Mouse (Mus musculus) intestine, postnatal 0 days (tissue): ENCODE measurements around the gene Prss40. TPM values are rescaled to one million over a fixed set of nuclear protein-coding genes. Genes with fewer than 3 reads are reported as not detected.

Experiments used
- ATAC-seq: fragments of 200-750 bp; cut with Nextera tagmentation; 2 replicates; pipeline ENCODE4 v1.8.0; 2017; ENCODE audit warnings: mild to moderate bottlenecking, moderate TSS enrichment, moderate library complexity
- H3K27ac ChIP-seq: fragments of 300-500 bp; sonication (generic); 2 replicates; pipeline ENCODE4 v1.5.1; 2014; ENCODE audit warnings: mild to moderate bottlenecking, low read depth, low read length, moderate library complexity
- H3K27me3 ChIP-seq: fragments of 300-500 bp; sonication (generic); replicated peaks from 2 replicates; pipeline ENCODE4 v1.6.1; 2014; ENCODE audit warnings: low read length, mixed read lengths; ENCODE audit not compliant: control insufficient read depth, insufficient read depth
- H3K36me3 ChIP-seq: fragments of 300-500 bp; sonication (generic); 2 replicates; pipeline ENCODE4 v1.6.1; 2014; ENCODE audit warnings: mild to moderate bottlenecking, moderate library complexity; ENCODE audit not compliant: control insufficient read depth, insufficient read depth
- H3K4me1 ChIP-seq: fragments of 300-500 bp; sonication (generic); replicated peaks from 2 replicates; pipeline ENCODE4 v1.6.1; 2014; ENCODE audit warnings: antibody characterized with exemption, low read length, mixed read lengths; ENCODE audit not compliant: control insufficient read depth, insufficient read depth
- H3K4me2 ChIP-seq: fragments of 300-500 bp; sonication (generic); replicated peaks from 2 replicates; pipeline ENCODE4 v1.6.1; 2014; ENCODE audit warnings: low read depth, mild to moderate bottlenecking, moderate library complexity
- H3K4me3 ChIP-seq: fragments of 300-500 bp; sonication (generic); 2 replicates; pipeline ENCODE4 v1.5.1; 2014; ENCODE audit warnings: low read depth, low read length
- H3K9ac ChIP-seq: fragments of 300-500 bp; sonication (generic); 2 replicates; pipeline ENCODE4 v1.6.1; 2014; ENCODE audit warnings: mild to moderate bottlenecking, low read depth, low read length
- H3K9me3 ChIP-seq: fragments of 300-500 bp; sonication (generic); 2 replicates; pipeline ENCODE4 v1.6.1; 2016; ENCODE audit warnings: mixed run types; ENCODE audit not compliant: control insufficient read depth
- CTCF ChIP-seq: sonication (generic); IDR thresholded peaks from 2 replicates; pipeline ENCODE4 v1.5.1; 2016; ENCODE audit warnings: low read depth, mild to moderate bottlenecking, control low read depth, antibody characterized with exemption, moderate library complexity
- WGBS: fragments of 180-500 bp; shearing (Covaris S2); extraction: QIAGEN DNeasy Blood & Tissue Kit; methylation state at CpG from one replicate; pipeline ENCODE4 v1.1.7; 2014; 5-methylcytosine and 5-hydroxymethylcytosine counted together
- polyA plus RNA-seq: library from polyadenylated mRNA; unstranded; fragments of >200 nt; fragmentation: Nextera tagmentation; extraction: Ambion mirVana; gene quantifications from 2 replicates; pipeline ENCODE4 v1.2.1, GENCODE M21; 2015

Prss40 gene
- polyA plus RNA-seq, 1 experiment from 2014 or later = not detected

GRCm38 (mm10) chr1:34510575-34510981 is 50.2 kb downstream of the Prss40 start:
- Histone ChIP-seq H3K4me3 (no peak overlapping the region), H3K9me3 (no peaks in the 10 kb centered on the region), H3K27me3 (no peaks in the 10 kb centered on the region), H3K9ac (no peak overlapping the region), H3K4me2 (peak overlapping the region; percentile 13; the same call in 1 of the 2 replicates), H3K27ac (no peak overlapping the region), H3K36me3 (no peaks in the 10 kb centered on the region), H3K4me1 (no peaks in the 10 kb centered on the region)
- no peak for TF ChIP-seq CTCF
- no peak for ATAC-seq
- 13% methylated on average over 7 of the region's 7 CpGs for WGBS

DNA sequence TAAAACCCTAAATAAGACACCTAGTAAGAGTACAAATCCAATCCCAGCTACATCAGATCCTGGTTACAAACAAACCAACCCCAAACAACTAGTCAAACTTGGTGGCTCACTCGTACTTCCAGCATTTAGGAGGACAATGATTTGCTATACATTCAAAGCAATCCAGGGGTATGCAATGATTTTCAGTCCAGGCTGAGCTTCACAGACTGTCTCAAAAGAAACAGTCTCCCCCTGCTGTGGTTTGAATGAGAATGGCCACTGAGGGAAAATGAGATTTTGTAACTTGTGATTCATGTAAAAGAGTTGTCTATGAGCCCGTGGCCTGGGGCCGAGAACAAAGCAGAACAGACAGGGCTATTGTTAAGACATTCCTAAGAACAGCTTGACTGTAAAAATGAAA is 52.8 kb downstream of the Prss40 start:
- H3K27me3 ChIP-seq = no peaks in the 10 kb centered on the region

GRCm38 (mm10) chr1:34505970-34506551 is 54.7 kb downstream of the Prss40 start:
- Histone ChIP-seq H3K27me3 (no peaks in the 10 kb centered on the region), H3K4me1 (no peaks in the 10 kb centered on the region), H3K36me3 (no peaks in the 10 kb centered on the region), H3K4me3 (no peak overlapping the region), H3K4me2 (no peak overlapping the region), H3K27ac (no peak overlapping the region), H3K9me3 (no peaks in the 10 kb centered on the region), H3K9ac (no peak overlapping the region)
- no peak for TF ChIP-seq CTCF
- ATAC-seq = no peak
- WGBS = 70% methylated on average over 4 of the region's 4 CpGs

More for the DNA sequence above, 52.8 kb downstream of the Prss40 start:
- ATAC-seq = no peak
- 79% methylated on average over 3 of the region's 3 CpGs for WGBS
- no peak overlapping the region for H3K4me2 ChIP-seq
- H3K9me3 ChIP-seq = no peaks in the 10 kb centered on the region
- no peak overlapping the region for H3K4me3 ChIP-seq
- TF ChIP-seq CTCF = no peak
- H3K9ac ChIP-seq = no peak overlapping the region
- no peaks in the 10 kb centered on the region for H3K4me1 ChIP-seq
- no peak overlapping the region for H3K27ac ChIP-seq
- no peaks in the 10 kb centered on the region for H3K36me3 ChIP-seq

DNA sequence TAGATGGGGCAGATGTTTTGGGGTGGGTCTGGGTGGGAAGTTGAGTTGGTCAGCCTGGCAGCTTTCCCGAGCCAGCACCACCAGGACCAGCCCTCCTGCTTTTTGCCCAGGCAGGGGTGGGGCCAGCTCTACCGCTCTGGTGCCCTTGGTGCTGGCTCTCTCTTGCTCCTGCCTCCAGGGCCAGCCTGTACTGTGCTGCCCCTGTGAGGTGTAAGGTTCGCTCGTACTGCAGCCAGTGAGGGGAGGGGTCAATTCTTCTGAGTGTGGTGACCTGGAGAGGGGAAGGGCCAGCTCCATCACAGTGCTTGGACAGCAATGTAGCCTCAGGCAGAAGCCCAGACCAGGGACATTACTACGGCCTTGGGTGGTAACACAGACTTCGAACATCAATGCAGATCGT is 55.4 kb downstream of the Prss40 start:
- no peak overlapping the region for H3K9ac ChIP-seq
- no peaks in the 10 kb centered on the region for H3K36me3 ChIP-seq
- no peak overlapping the region for H3K4me2 ChIP-seq
- no peaks in the 10 kb centered on the region for H3K27me3 ChIP-seq
- no peaks in the 10 kb centered on the region for H3K4me1 ChIP-seq
- H3K4me3 ChIP-seq = no peak overlapping the region
- no peak for TF ChIP-seq CTCF
- H3K27ac ChIP-seq = no peak overlapping the region
- 59% methylated on average over 7 of the region's 7 CpGs for WGBS
- 0 out of 2 replicates have a peak, but pooled peaks have one; percentile 13 for ATAC-seq
- H3K9me3 ChIP-seq = no peaks in the 10 kb centered on the region

GRCm38 (mm10) chr1:34502991-34503390 is 57.8 kb downstream of the Prss40 start:
- Histone ChIP-seq H3K4me3 (no peak overlapping the region), H3K9ac (no peak overlapping the region), H3K4me2 (no peak overlapping the region), H3K4me1 (no peaks in the 10 kb centered on the region), H3K27me3 (no peaks in the 10 kb centered on the region), H3K27ac (no peak overlapping the region), H3K9me3 (no peaks in the 10 kb centered on the region), H3K36me3 (no peaks in the 10 kb centered on the region)
- no peak for TF ChIP-seq CTCF
- WGBS = 58% methylated on average over 3 of the region's 3 CpGs
- ATAC-seq = no peak

Other genes starting within 250 kb of the Prss40 start
- 34.8 and 35.3 TPM in 2 replicates for gene Ccdc115, start 121.3 kb downstream of the Prss40 start, polyA plus RNA-seq
- gene Imp4, start 121.1 kb downstream of the Prss40 start, polyA plus RNA-seq = 47.5 and 50.5 TPM in 2 replicates
- gene Ptpn18, start 101.2 kb downstream of the Prss40 start, polyA plus RNA-seq = 35.3 and 40.4 TPM in 2 replicates
- gene Prss39, start 62.5 kb downstream of the Prss40 start, polyA plus RNA-seq = not detected in 2 replicates
- gene Cfc1, start 25.3 kb downstream of the Prss40 start, polyA plus RNA-seq = not detected in 2 replicates
- 0.18 and 0.31 TPM in 2 replicates for gene Amer3, start 18.7 kb upstream of the Prss40 start, polyA plus RNA-seq